12 mouse cellular contexts compared by ENCODE assay signal in genomic region chr8:108726541-108727241, GRCm38 (mm10).
A peak's percentile ranks its signal among the peaks of the same experiment; 100 is the strongest.
DNase-seq lines count a peak whose midpoint lies in the region; ATAC-seq and TF ChIP-seq lines count a peak whose summit lies in the region.
"Had no signal": no experiment of that assay in that cellular context is flagged by ENCODE, and none has a peak within 500 bp of the region (broad histone marks: within the 10 kb centered on the region; RNA-seq: fewer than 3 reads in every experiment).

No protein-coding gene starts in this region.

- ATAC-seq in hindbrain, postnatal 0 days, result no peak
- ATAC-seq in embryonic facial prominence, embryonic 11.5 days (replicated peaks; ENCODE audit: insufficient number of reproducible peaks, low FRiP score, low TSS enrichment, low read depth), result peak; percentile 34; the same call in 1 of the 2 replicates
- ATAC-seq in midbrain, embryonic 11.5 days (ENCODE audit: low FRiP score), result peak; percentile 80
- no peak for ATAC-seq in erythroid progenitor cell, adult 5-6 weeks (replicated peaks; ENCODE audit: low FRiP score, poor library complexity, severe bottlenecking)
- no peak for ATAC-seq in cerebellum, adult (ENCODE audit: insufficient number of reproducible peaks, low FRiP score, low TSS enrichment)
- ATAC-seq: CD4-positive, CD25-positive, alpha-beta regulatory T cell, adult 4 months had no signal

- H3K4me2 ChIP-seq in hindbrain, postnatal 0 days (ENCODE audit: low read depth, low read length), result no peak overlapping the region
- H3K4me2 ChIP-seq in embryonic facial prominence, embryonic 11.5 days (ENCODE audit: low read depth, low read length), result peak overlapping the region; percentile 7; the same call in 1 of the 2 replicates
- peak overlapping the region; percentile 9 for H3K4me2 ChIP-seq in midbrain, embryonic 11.5 days

- no peaks in the 10 kb centered on the region for H3K9me3 ChIP-seq in hindbrain, embryonic 10.5 days
- no peaks in the 10 kb centered on the region for H3K9me3 ChIP-seq in hindbrain, postnatal 0 days (ENCODE audit: low read length)
- H3K9me3 ChIP-seq in ES-E14 (ENCODE audit: control insufficient read depth, insufficient read depth, low read depth, low read length), result no peaks in the 10 kb centered on the region
- H3K9me3 ChIP-seq in embryonic facial prominence, embryonic 11.5 days (replicated peaks; ENCODE audit: control insufficient read depth, low read length), result no peaks in the 10 kb centered on the region
- H3K9me3 ChIP-seq in midbrain, embryonic 11.5 days (ENCODE audit: control insufficient read depth, low read length), result no peaks in the 10 kb centered on the region

- no peaks in the 10 kb centered on the region for H3K36me3 ChIP-seq in hindbrain, embryonic 10.5 days
- no peaks in the 10 kb centered on the region for H3K36me3 ChIP-seq in hindbrain, postnatal 0 days (ENCODE audit: insufficient read depth, low read length)
- H3K36me3 ChIP-seq in ES-E14 (ENCODE audit: control insufficient read depth, insufficient read depth, low read length, poor library complexity, severe bottlenecking), result no peaks in the 10 kb centered on the region
- no peaks in the 10 kb centered on the region for H3K36me3 ChIP-seq in embryonic facial prominence, embryonic 11.5 days (replicated peaks; ENCODE audit: control insufficient read depth, insufficient read depth, low read depth, low read length)
- no peaks in the 10 kb centered on the region for H3K36me3 ChIP-seq in midbrain, embryonic 11.5 days (ENCODE audit: control insufficient read depth, insufficient read depth, low read length)

- H3K27ac ChIP-seq in hindbrain, embryonic 10.5 days, result peak overlapping the region; percentile 76
- no peak overlapping the region for H3K27ac ChIP-seq in hindbrain, postnatal 0 days
- peak overlapping the region; percentile 57 for H3K27ac ChIP-seq in ES-E14 (ENCODE audit: insufficient read depth, low read depth, low read length, poor library complexity, severe bottlenecking)
- H3K27ac ChIP-seq in embryonic facial prominence, embryonic 11.5 days (replicated peaks; ENCODE audit: low read depth, low read length), result 0 out of 2 replicates have a peak overlapping the region, but pooled peaks have one; percentile 20
- peak overlapping the region; percentile 57 for H3K27ac ChIP-seq in midbrain, embryonic 11.5 days (ENCODE audit: low read depth, low read length)

- WGBS in hindbrain, embryonic 10.5 days, result under 1% methylated on average over 12 of the region's 12 CpGs
- 13% methylated on average over 12 of the region's 12 CpGs for WGBS in hindbrain, postnatal 0 days
- WGBS in embryonic facial prominence, embryonic 11.5 days, result under 1% methylated on average over 12 of the region's 12 CpGs
- 0% methylated on average over 12 of the region's 12 CpGs for WGBS in midbrain, embryonic 11.5 days

- H3K4me3 ChIP-seq in hindbrain, embryonic 10.5 days, result peak overlapping the region; percentile 29
- H3K4me3 ChIP-seq in hindbrain, postnatal 0 days (ENCODE audit: low read length), result no peak overlapping the region
- H3K4me3 ChIP-seq in ES-E14 (ENCODE audit: insufficient read depth in 1 of 2, low read depth in 1 of 2, low read length in 2 of 2, poor library complexity in 1 of 2, severe bottlenecking in 1 of 2), result no peak overlapping the region
- no peak overlapping the region for H3K4me3 ChIP-seq in embryonic facial prominence, embryonic 11.5 days (ENCODE audit: low read depth, low read length)
- no peak overlapping the region for H3K4me3 ChIP-seq in midbrain, embryonic 11.5 days (ENCODE audit: low read depth, low read length)

- H3K27me3 ChIP-seq in hindbrain, embryonic 10.5 days (ENCODE audit: insufficient read depth, poor library complexity, severe bottlenecking), result 0 out of 2 replicates have a peak, but pooled peaks cover under 1% of the 10 kb centered on the region
- H3K27me3 ChIP-seq in hindbrain, postnatal 0 days (ENCODE audit: insufficient read depth, low read length), result no peaks in the 10 kb centered on the region
- no peaks in the 10 kb centered on the region for H3K27me3 ChIP-seq in embryonic facial prominence, embryonic 11.5 days (ENCODE audit: control insufficient read depth, insufficient read depth, low read length)
- no peaks in the 10 kb centered on the region for H3K27me3 ChIP-seq in midbrain, embryonic 11.5 days (ENCODE audit: control insufficient read depth, insufficient read depth, low read length)

- H3K4me1 ChIP-seq in hindbrain, embryonic 10.5 days (replicated peaks), result peaks cover 100% of the 10 kb centered on the region
- H3K4me1 ChIP-seq in hindbrain, postnatal 0 days (ENCODE audit: insufficient read depth, low read length), result 0 out of 2 replicates have a peak, but pooled peaks cover 9% of the 10 kb centered on the region
- peaks cover 24 to 54% of the 10 kb centered on the region in 2 experiments for H3K4me1 ChIP-seq in ES-E14 (ENCODE audit: control insufficient read depth in 2 of 2, insufficient read depth in 2 of 2, low read length in 2 of 2, poor library complexity in 1 of 2)
- peaks cover 28% of the 10 kb centered on the region for H3K4me1 ChIP-seq in embryonic facial prominence, embryonic 11.5 days (ENCODE audit: control insufficient read depth, insufficient read depth, low read length)
- peaks cover 92% of the 10 kb centered on the region for H3K4me1 ChIP-seq in midbrain, embryonic 11.5 days (ENCODE audit: control insufficient read depth, insufficient read depth, low read length)

- in situ Hi-C loops in ES-E14 (cut with MboI; ENCODE audit: low sequenced_read_pairs in 2 of 2, unreplicated experiment in 2 of 2), result no loop called here

- no peak overlapping the region for H3K9ac ChIP-seq in hindbrain, postnatal 0 days (replicated peaks; ENCODE audit: low read length)
- H3K9ac ChIP-seq in ES-E14 (ENCODE audit: insufficient read depth, low read depth, low read length, poor library complexity, severe bottlenecking), result no peak overlapping the region
- H3K9ac ChIP-seq in embryonic facial prominence, embryonic 11.5 days (replicated peaks; ENCODE audit: low read length), result 0 out of 2 replicates have a peak overlapping the region, but pooled peaks have one; percentile 4
- no peak overlapping the region for H3K9ac ChIP-seq in midbrain, embryonic 11.5 days (ENCODE audit: low read length)

- no peak for TF ChIP-seq CTCF in hindbrain, postnatal 0 days (IDR thresholded peaks at IDR 0.05; ENCODE audit: low read depth)

- DNase-seq in hindbrain, embryonic 10.5 days (ENCODE audit: low spot score), result peak; percentile 71
- DNase-seq in hindbrain, postnatal 0 days (ENCODE audit: low spot score), result no peak
- no peak for DNase-seq in ES-E14 (ENCODE audit: low read depth, low spot score)
- DNase-seq in embryonic facial prominence, embryonic 11.5 days (ENCODE audit: low spot score), result peak; percentile 73
- peak; percentile 94 for DNase-seq in midbrain, embryonic 11.5 days (ENCODE audit: low spot score, missing footprints)
- no peak for DNase-seq in urinary bladder, postnatal 14 days (ENCODE audit: low spot score)
- DNase-seq: cerebellum, adult 9-11 months; lung, adult 2 months; thymus, postnatal 25 days had no signal

TF ChIP-seq in ES-E14, 5 proteins besides CTCF, POLR2A, EP300 and RAD21:
- no peak for TF ChIP-seq MAFK (IDR thresholded peaks at IDR 0.05; ENCODE audit: insufficient read depth, low read depth, low read length)
- TF ChIP-seq CHD2 (IDR thresholded peaks at IDR 0.05; ENCODE audit: low read depth, low read length), result no peak
- TF ChIP-seq HCFC1 (IDR thresholded peaks at IDR 0.05; ENCODE audit: borderline replicate concordance, insufficient read depth, low read length), result no peak
- no peak for TF ChIP-seq ZC3H11A (IDR thresholded peaks at IDR 0.05; ENCODE audit: borderline replicate concordance, low read depth, low read length)
- TF ChIP-seq ZNF384 (IDR thresholded peaks at IDR 0.05; ENCODE audit: low read depth, low read length), result no peak

Comparison
In these comparisons a context has a peak if more than half of its experiments do, and no peak if none do; other contexts are left out.
1. DNase-seq: peak in hindbrain, embryonic 10.5 days (single experiment), embryonic facial prominence, embryonic 11.5 days (single experiment) and midbrain, embryonic 11.5 days (single experiment); none in hindbrain, postnatal 0 days (single experiment), ES-E14 (single experiment) and urinary bladder, postnatal 14 days (single experiment).
2. ATAC-seq: peak in embryonic facial prominence, embryonic 11.5 days (single experiment) and midbrain, embryonic 11.5 days (single experiment); none in hindbrain, postnatal 0 days (single experiment), erythroid progenitor cell, adult 5-6 weeks (single experiment) and cerebellum, adult (single experiment).